Mouse (Mus musculus) ES-Bruce4 (cell line): ENCODE results near the gene Tmco4. TPM values are rescaled to one million over a fixed set of nuclear protein-coding genes. Genes with fewer than 3 reads are reported as not detected.

Source experiments
- H3K27ac ChIP-seq: 2 replicates; pipeline ENCODE4 v1.5.1; 2012; ENCODE audit warnings: low read length, inconsistent platforms; ENCODE audit not compliant: insufficient read depth
- H3K27me3 ChIP-seq: 2 replicates; pipeline ENCODE4 v1.6.1; 2012; ENCODE audit warnings: mild to moderate bottlenecking, low read length, inconsistent platforms; ENCODE audit not compliant: control insufficient read depth, poor library complexity, insufficient read depth, severe bottlenecking
- H3K36me3 ChIP-seq: 2 replicates; pipeline ENCODE4 v1.6.1; 2012; ENCODE audit warnings: inconsistent platforms, mild to moderate bottlenecking, low read length, moderate library complexity; ENCODE audit not compliant: control insufficient read depth, poor library complexity, insufficient read depth, severe bottlenecking
- H3K4me1 ChIP-seq: one replicate; pipeline ENCODE4 v1.8.1; 2011; ENCODE audit warnings: low read length; ENCODE audit not compliant: control insufficient read depth, insufficient read depth
- H3K4me3 ChIP-seq: 2 replicates; pipeline ENCODE4 v1.5.1; 2011; ENCODE audit warnings: low read depth, mild to moderate bottlenecking, low read length
- H3K9ac ChIP-seq: 2 replicates; pipeline ENCODE4 v1.6.1; 2012; ENCODE audit warnings: low read depth, mild to moderate bottlenecking, inconsistent platforms; ENCODE audit not compliant: poor library complexity, severe bottlenecking
- H3K9me3 ChIP-seq: replicated peaks from 2 replicates; pipeline ENCODE4 v1.6.1; 2012; ENCODE audit warnings: mild to moderate bottlenecking, low read length, inconsistent platforms; ENCODE audit not compliant: control insufficient read depth, poor library complexity, insufficient read depth, severe bottlenecking
- CTCF ChIP-seq: IDR thresholded peaks from one replicate; pipeline ENCODE4 v1.8.1; 2011; ENCODE audit warnings: low read depth, low read length
- EP300 ChIP-seq: IDR thresholded peaks from 2 replicates; pipeline ENCODE4 v1.6.1; 2011; ENCODE audit warnings: low read depth, low read length; ENCODE audit not compliant: insufficient read depth
- POLR2A ChIP-seq: IDR thresholded peaks from one replicate; pipeline ENCODE4 v1.8.1; 2011; ENCODE audit warnings: low read length; ENCODE audit not compliant: insufficient read depth
- polyA plus RNA-seq: library from polyadenylated mRNA; stranded (reverse); fragments of >200 nt; gene quantifications from 2 replicates; pipeline ENCODE4 v1.2.4, GENCODE M21; 2011; ENCODE audit warnings: low read depth; ENCODE audit not compliant: missing spikeins, insufficient read depth, insufficient read length

The Tmco4 gene
- polyA plus RNA-seq, 1 experiment = 3.9 TPM

DNA sequence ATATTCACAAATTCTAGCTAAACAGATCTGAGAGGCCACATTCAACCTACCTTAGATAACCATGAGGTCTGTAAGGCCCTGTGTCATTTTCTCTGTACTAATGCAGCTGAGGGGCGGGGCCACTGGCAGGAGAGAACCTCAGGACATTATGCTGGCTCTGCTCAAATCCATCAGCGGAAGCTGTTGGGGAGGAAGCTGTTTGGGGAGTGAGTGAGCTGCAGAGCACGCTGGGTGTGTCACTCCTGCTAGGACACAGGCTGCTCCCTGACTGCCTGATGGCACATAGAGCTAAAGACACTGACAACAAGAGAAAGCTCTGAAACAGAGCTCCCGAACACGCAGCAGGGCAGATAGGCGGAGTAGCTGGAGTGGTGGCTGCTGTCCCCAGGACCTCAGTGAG lies 58.0 kb downstream of the Tmco4 start:
- Histone ChIP-seq H3K4me1 (no peaks in the 10 kb centered on the region), H3K27ac (no peak overlapping the region), H3K9ac (no peak overlapping the region), H3K9me3 (no peaks in the 10 kb centered on the region), H3K4me3 (no peak overlapping the region), H3K27me3 (no peaks in the 10 kb centered on the region), H3K36me3 (no peaks in the 10 kb centered on the region)
- TF ChIP-seq POLR2A (no peak), CTCF (no peak)

DNA sequence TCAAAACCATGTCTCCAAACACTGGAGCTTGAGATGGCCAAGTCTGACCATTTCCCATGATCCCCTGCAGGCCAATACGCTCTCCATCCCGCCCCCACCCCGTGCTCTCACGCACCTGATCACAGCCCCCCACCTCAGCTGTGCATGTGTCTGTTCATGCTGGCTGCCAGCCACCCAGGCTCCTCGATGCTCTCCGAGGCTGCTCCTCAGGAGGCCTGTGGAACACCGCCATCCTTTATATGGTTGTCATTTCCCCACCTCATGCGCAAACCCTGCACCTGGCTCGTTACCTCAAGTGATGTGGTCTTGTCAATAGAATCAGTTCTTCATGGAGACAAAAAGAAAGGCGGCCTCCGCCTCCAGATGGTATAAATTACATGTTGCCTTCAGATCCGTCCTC lies 59.8 kb downstream of the Tmco4 start:
- H3K27ac ChIP-seq = no peak overlapping the region
- no peaks in the 10 kb centered on the region for H3K9me3 ChIP-seq
- H3K9ac ChIP-seq = no peak overlapping the region
- no peaks in the 10 kb centered on the region for H3K27me3 ChIP-seq
- TF ChIP-seq POLR2A (no peak), EP300 (no peak), CTCF (no peak)
- no peaks in the 10 kb centered on the region for H3K36me3 ChIP-seq
- H3K4me1 ChIP-seq = no peaks in the 10 kb centered on the region
- no peak overlapping the region for H3K4me3 ChIP-seq

DNA sequence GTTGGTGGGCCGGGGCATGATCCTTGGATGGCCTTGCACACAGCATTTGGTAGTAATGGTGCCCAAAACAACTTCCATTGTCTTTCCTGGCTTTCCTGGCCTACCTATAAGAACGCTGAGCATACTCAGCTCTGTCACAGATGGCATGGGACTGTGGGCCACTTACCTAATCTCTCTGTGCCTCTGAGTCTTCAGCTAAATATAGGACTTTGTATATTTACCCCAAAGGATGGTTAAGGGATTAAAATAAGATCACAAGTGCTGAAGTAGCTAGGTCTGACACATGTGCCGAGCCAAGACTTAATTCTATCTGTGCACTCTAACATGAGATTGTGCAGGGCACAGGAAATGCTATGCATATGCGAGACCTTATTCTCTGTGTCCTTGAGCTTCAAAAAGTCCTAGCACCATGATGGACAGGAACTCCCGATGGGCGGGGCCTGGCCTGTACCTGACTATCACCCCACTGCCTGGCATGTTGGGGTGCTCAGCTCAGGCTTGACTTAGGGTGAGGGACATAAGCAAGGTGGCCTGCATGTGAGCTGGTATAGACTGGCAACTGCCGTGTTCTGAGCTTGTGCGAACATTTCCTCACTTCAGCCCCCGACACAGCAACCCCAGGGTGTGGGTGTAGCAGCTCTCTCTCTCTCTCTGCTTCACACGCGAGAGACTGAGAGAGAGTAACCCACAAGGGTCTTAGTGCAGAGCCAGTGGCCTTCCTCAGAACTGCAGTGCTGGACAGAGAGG lies 60.7 kb downstream of the Tmco4 start:
- TF ChIP-seq EP300 (no peak), CTCF (no peak), POLR2A (no peak)
- H3K27ac ChIP-seq = no peak overlapping the region

DNA sequence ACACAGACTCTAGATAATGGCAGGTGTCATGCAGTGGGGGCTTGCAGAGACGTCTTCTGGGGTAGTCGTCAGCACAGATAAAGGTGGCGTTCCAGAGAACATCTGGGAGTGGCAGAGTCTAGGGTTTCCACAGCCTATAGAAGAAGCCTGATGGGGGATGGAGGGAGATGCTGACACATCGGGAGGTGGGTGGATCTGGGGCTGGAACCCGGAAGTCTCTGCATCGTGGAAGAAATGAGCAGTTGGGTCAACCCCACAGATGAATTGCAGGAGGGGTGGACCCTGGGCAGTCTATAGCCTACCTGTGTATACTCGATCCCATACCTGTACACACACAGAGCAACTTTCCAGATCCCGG lies 61.3 kb downstream of the Tmco4 start:
- Histone ChIP-seq H3K27me3 (no peaks in the 10 kb centered on the region), H3K9ac (no peak overlapping the region), H3K27ac (no peak overlapping the region), H3K4me3 (no peak overlapping the region), H3K9me3 (no peaks in the 10 kb centered on the region), H3K4me1 (no peaks in the 10 kb centered on the region), H3K36me3 (no peaks in the 10 kb centered on the region)
- no peak for TF ChIP-seq CTCF
- no peak for TF ChIP-seq POLR2A
- no peak for TF ChIP-seq EP300

More for the DNA sequence above, 60.7 kb downstream of the Tmco4 start:
- no peaks in the 10 kb centered on the region for H3K27me3 ChIP-seq
- H3K36me3 ChIP-seq = no peaks in the 10 kb centered on the region
- H3K4me3 ChIP-seq = no peak overlapping the region
- H3K9ac ChIP-seq = no peak overlapping the region
- H3K9me3 ChIP-seq = no peaks in the 10 kb centered on the region
- H3K4me1 ChIP-seq = no peaks in the 10 kb centered on the region

DNA sequence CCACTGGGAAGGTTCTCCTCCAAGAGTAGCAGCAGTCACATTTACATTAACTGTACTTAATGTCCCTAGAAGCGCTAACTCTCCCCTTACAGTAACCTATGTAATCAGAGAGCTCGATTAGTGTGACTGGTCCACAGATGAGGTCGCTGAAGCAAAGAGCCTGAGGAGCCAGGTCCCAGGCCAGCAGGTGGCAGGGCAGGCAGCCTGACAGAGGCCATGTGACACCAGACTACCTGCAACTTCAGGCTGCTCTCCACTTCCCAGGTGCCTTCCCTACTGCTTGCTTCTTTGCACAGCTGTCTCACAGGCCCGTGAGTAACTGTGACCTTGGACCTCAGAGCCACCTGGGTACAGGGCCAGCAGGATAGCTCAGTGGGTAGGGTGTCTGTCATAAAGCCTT lies 61.9 kb downstream of the Tmco4 start:
- no peak overlapping the region for H3K9ac ChIP-seq
- H3K9me3 ChIP-seq = no peaks in the 10 kb centered on the region
- TF ChIP-seq POLR2A = no peak
- peak; percentile 32 for TF ChIP-seq CTCF
- no peak for TF ChIP-seq EP300
- H3K4me1 ChIP-seq = no peaks in the 10 kb centered on the region
- no peaks in the 10 kb centered on the region for H3K27me3 ChIP-seq
- H3K27ac ChIP-seq = no peak overlapping the region
- H3K36me3 ChIP-seq = no peaks in the 10 kb centered on the region
- H3K4me3 ChIP-seq = no peak overlapping the region

DNA sequence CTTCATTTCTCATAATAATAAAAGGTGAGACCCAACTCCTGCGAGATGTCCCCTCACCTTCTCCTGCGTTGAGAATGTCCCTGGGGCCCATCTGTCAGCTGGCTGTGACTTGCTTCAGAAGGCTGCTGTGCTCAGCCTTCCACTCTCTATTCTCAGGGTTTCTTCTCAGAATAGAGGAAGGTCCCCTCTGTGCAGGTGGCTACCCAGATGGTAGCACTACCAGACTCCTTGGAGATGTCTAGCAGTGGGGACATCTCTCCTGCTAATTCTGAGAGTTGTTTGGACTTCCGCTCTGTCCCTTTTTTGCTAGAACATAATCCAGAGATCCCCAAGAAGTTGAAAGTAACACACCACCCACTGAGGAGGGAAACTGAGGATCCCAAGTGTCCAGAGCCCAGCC lies 62.3 kb downstream of the Tmco4 start:
- no peaks in the 10 kb centered on the region for H3K4me1 ChIP-seq
- TF ChIP-seq POLR2A (no peak), EP300 (no peak), CTCF (no peak)
- H3K4me3 ChIP-seq = no peak overlapping the region
- no peaks in the 10 kb centered on the region for H3K36me3 ChIP-seq
- no peaks in the 10 kb centered on the region for H3K27me3 ChIP-seq
- no peaks in the 10 kb centered on the region for H3K9me3 ChIP-seq
- no peak overlapping the region for H3K9ac ChIP-seq
- no peak overlapping the region for H3K27ac ChIP-seq
